Mouse (Mus musculus) embryonic facial prominence, embryonic 11.5 days (tissue): ENCODE measurements at regions not wholly inside any gene's neighbourhood (a gene's known extent, or its start where the extent isn't known, plus 50 kb on each side); places are given as distances from the start of the nearest gene placed in this dataset.

Source experiments
- ATAC-seq: fragments of 200-750 bp; cut with Nextera tagmentation; replicated peaks from 2 replicates; pipeline ENCODE4 v1.8.0; 2017; ENCODE audit warnings: low read depth; ENCODE audit not compliant: insufficient number of reproducible peaks, low FRiP score, low TSS enrichment
- DNase-seq: peaks from one replicate; pipeline ENCODE4 v3.0.0-alpha.2; 2015; ENCODE audit warnings: low spot score
- H3K27ac ChIP-seq: fragments of 300-500 bp; sonication (generic); replicated peaks from 2 replicates; pipeline ENCODE4 v1.5.1; 2014; ENCODE audit warnings: mild to moderate bottlenecking, low read depth, low read length, control low read depth
- H3K27me3 ChIP-seq: fragments of 300-500 bp; sonication (generic); 2 replicates; pipeline ENCODE4 v1.6.1; 2014; ENCODE audit warnings: mild to moderate bottlenecking, low read length, moderate library complexity, mixed read lengths; ENCODE audit not compliant: control insufficient read depth, insufficient read depth
- H3K36me3 ChIP-seq: fragments of 300-500 bp; sonication (generic); replicated peaks from 2 replicates; pipeline ENCODE4 v1.6.1; 2014; ENCODE audit warnings: low read depth, mild to moderate bottlenecking, low read length, moderate library complexity, mixed read lengths; ENCODE audit not compliant: control insufficient read depth, insufficient read depth
- H3K4me1 ChIP-seq: fragments of 300-500 bp; sonication (generic); 2 replicates; pipeline ENCODE4 v1.6.1; 2014; ENCODE audit warnings: low read length, mixed read lengths; ENCODE audit not compliant: control insufficient read depth, insufficient read depth
- H3K4me2 ChIP-seq: fragments of 300-500 bp; sonication (generic); 2 replicates; pipeline ENCODE4 v1.6.1; 2014; ENCODE audit warnings: low read depth, mild to moderate bottlenecking, control low read depth, low read length, moderate library complexity
- H3K4me3 ChIP-seq: fragments of 300-500 bp; sonication (generic); 2 replicates; pipeline ENCODE4 v1.5.1; 2014; ENCODE audit warnings: low read depth, low read length, control low read depth
- H3K9ac ChIP-seq: fragments of 300-500 bp; sonication (generic); replicated peaks from 2 replicates; pipeline ENCODE4 v1.6.1; 2014; ENCODE audit warnings: mild to moderate bottlenecking, control low read depth, low read length
- H3K9me3 ChIP-seq: fragments of 300-500 bp; sonication (generic); replicated peaks from 2 replicates; pipeline ENCODE4 v1.6.1; 2016; ENCODE audit warnings: mild to moderate bottlenecking, low read length, inconsistent platforms, mixed read lengths; ENCODE audit not compliant: control insufficient read depth
- WGBS: fragments of 180-500 bp; shearing (Covaris S2); extraction: QIAGEN DNeasy Blood & Tissue Kit; methylation state at CpG from one replicate; pipeline ENCODE4 v1.1.7; 2014; 5-methylcytosine and 5-hydroxymethylcytosine counted together

GRCm38 (mm10) chr9:99800076-99800475 lies 75.9 kb downstream of the Sox14 start:
- H3K27ac ChIP-seq: no peak overlapping the region
- H3K9ac ChIP-seq: peak overlapping the region; percentile 37; the same call in 1 of the 2 replicates
- DNase-seq (peak; percentile 62), ATAC-seq (no peak)
- no peaks in the 10 kb centered on the region for H3K9me3 ChIP-seq
- WGBS: under 1% methylated on average over 13 of the region's 13 CpGs
- H3K4me2 ChIP-seq: peak overlapping the region; percentile 50
- no peaks in the 10 kb centered on the region for H3K27me3 ChIP-seq
- H3K4me1 ChIP-seq: no peaks in the 10 kb centered on the region; the same call in 1 of the 2 replicates
- H3K4me3 ChIP-seq: peak overlapping the region; percentile 27
- H3K36me3 ChIP-seq: no peaks in the 10 kb centered on the region

- Histone ChIP-seq H3K27ac (no peak overlapping the region), H3K9me3 (no peaks in the 10 kb centered on the region), H3K4me1 (no peaks in the 10 kb centered on the region; the same call in 1 of the 2 replicates), H3K4me3 (peak overlapping the region; percentile 27), H3K4me2 (peak overlapping the region; percentile 50), H3K36me3 (no peaks in the 10 kb centered on the region), H3K27me3 (no peaks in the 10 kb centered on the region), H3K9ac (0 out of 2 replicates have a peak overlapping the region, but pooled peaks have one; percentile 11)
- DNase-seq (peak; percentile 58), ATAC-seq (peak; percentile 90)
- under 1% methylated on average over 16 of the region's 16 CpGs for WGBS
Measured at GRCm38 (mm10) chr9:99799387-99800021, 76.5 kb downstream of the Sox14 start.

DNA sequence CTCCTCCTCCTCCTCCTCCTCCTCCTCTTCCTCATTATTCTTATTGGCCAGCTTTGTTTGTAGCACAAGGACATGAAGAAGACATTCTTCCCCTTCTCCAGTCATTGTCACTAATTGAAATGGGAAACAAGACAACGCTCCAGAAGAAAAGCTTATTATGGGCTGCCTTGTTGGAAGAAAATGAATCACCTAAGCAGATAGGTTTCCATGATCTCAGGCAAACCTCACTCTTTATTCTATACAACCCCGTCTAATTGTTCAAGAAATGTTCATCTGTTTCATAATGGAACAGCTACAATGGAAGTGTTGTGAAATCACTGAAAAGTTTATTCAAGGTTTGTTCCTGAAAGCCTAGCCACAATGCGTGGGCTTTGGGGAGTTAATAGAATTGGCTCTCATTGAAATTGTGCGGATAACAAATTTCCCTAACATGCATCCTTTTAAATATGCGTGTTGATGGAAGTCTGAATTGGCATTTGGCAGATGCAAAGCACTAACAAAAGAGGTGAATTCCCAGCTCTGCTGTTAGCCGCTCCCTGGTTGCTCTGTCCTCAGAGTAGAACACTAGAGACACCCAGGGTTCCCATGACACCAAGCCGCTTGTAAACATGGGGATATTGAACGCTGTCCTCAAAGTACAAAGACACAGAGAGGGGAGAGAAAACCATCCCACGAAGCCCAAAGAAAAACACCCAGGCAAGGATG lies 78.8 kb downstream of the Sox14 start:
- Histone ChIP-seq H3K27me3 (no peaks in the 10 kb centered on the region), H3K9me3 (no peaks in the 10 kb centered on the region), H3K9ac (no peak overlapping the region), H3K4me2 (no peak overlapping the region), H3K4me3 (no peak overlapping the region), H3K36me3 (no peaks in the 10 kb centered on the region), H3K4me1 (no peaks in the 10 kb centered on the region; the same call in 1 of the 2 replicates), H3K27ac (no peak overlapping the region)
- DNase-seq: no peak
- no peak for ATAC-seq
- 62% methylated on average over 9 of the region's 9 CpGs for WGBS

- Histone ChIP-seq H3K9ac (no peak overlapping the region), H3K4me1 (no peaks in the 10 kb centered on the region), H3K27ac (no peak overlapping the region), H3K4me2 (no peak overlapping the region), H3K27me3 (no peaks in the 10 kb centered on the region), H3K9me3 (no peaks in the 10 kb centered on the region), H3K4me3 (no peak overlapping the region), H3K36me3 (no peaks in the 10 kb centered on the region)
- WGBS: 87% methylated on average over 7 of the region's 7 CpGs
- DNase-seq (no peak), ATAC-seq (no peak)
Measured at GRCm38 (mm10) chr9:99792700-99793099, 75.6 kb upstream of the Cldn18 start.

DNA sequence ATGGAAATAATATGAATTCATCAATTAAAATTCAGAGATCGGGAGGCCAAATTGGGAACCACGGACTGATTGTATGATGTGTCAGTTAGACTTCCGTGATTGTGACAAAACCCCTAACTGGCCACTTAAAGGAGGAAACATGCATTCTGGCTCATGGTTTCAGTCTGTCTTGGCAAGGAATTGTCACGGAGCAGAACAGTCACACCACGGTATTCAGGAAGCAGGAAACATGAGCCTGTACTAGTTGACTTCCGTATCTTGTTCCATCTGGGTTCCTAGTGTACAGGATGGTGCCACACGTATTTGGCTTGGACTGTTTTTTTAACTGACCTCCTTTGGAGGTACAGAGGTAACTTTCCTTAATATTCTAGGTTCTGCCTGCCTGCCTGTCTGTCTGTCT lies 69.8 kb upstream of the Cldn18 start:
- 71% methylated on average over 7 of the region's 7 CpGs for WGBS
- Histone ChIP-seq H3K4me1 (no peaks in the 10 kb centered on the region), H3K4me3 (no peak overlapping the region), H3K9ac (no peak overlapping the region), H3K4me2 (no peak overlapping the region), H3K36me3 (no peaks in the 10 kb centered on the region), H3K9me3 (no peaks in the 10 kb centered on the region), H3K27ac (no peak overlapping the region), H3K27me3 (no peaks in the 10 kb centered on the region)
- ATAC-seq (no peak), DNase-seq (no peak)

DNA sequence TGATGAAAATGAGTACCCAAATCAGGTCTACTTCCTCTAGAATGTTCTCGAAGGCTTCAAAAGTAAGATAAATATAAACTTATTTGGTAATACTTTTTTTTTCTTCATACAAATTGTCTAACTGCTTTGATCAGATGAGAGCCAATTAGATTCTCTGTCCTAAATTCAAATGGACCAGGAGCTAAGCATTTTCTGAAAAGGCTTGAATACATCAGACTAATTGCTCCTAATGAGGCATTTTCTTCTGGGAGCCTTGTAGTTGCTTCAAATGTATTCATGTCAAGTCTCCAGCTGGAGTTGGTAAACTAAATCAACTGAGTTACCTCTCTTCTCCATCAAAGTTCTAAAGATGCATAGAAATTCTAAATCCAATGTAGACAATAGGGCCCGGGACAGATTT lies 66.1 kb upstream of the Cldn18 start:
- ATAC-seq: no peak
- WGBS: 73% methylated on average over 2 of the region's 2 CpGs
- no peak overlapping the region for H3K27ac ChIP-seq

DNA sequence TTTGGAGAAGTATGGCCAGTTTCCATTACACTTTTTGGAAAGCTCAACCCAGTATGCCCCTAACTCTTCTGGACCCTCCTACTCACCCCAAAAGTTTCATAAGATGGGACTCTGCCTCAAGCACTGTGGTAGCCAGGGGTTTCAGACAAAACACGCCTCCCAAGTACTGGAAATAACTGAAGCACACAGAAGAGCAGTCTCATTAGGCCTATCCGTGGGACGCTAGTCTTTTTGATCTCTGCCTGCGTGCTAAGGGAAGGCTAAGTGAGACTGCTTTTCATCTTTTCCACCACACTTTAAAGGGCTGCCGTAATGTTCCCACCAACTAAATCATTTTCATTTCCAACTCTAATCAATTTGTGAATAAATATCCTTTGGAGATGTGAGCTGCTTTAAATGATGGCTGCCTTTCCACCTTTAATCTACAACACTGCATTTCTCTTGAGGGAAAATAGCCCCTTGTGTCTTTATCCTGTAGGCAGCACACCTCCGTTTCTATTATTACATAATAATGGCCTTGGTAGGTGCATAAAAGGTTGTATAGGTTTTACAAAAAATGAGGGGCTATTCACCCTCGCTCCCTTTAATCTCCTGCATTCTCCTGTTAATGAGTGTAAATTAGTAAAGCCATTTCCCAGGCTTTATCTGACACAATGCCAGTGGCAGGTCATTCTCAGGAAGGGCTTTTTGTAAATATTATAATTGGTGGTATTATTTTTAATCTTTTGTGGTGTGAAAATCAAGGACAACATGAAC lies 65.5 kb upstream of the Cldn18 start:
- Histone ChIP-seq H3K36me3 (no peaks in the 10 kb centered on the region), H3K9me3 (no peaks in the 10 kb centered on the region), H3K27me3 (no peaks in the 10 kb centered on the region), H3K4me2 (no peak overlapping the region), H3K27ac (no peak overlapping the region), H3K4me3 (no peak overlapping the region), H3K4me1 (no peaks in the 10 kb centered on the region), H3K9ac (no peak overlapping the region)
- ATAC-seq (no peak), DNase-seq (no peak)
- WGBS: 60% methylated on average over 7 of the region's 7 CpGs

More for the DNA sequence above, 66.1 kb upstream of the Cldn18 start:
- Histone ChIP-seq H3K36me3 (no peaks in the 10 kb centered on the region), H3K4me2 (no peak overlapping the region), H3K9me3 (no peaks in the 10 kb centered on the region), H3K4me1 (no peaks in the 10 kb centered on the region), H3K4me3 (no peak overlapping the region), H3K9ac (no peak overlapping the region), H3K27me3 (no peaks in the 10 kb centered on the region)
- no peak for DNase-seq

DNA sequence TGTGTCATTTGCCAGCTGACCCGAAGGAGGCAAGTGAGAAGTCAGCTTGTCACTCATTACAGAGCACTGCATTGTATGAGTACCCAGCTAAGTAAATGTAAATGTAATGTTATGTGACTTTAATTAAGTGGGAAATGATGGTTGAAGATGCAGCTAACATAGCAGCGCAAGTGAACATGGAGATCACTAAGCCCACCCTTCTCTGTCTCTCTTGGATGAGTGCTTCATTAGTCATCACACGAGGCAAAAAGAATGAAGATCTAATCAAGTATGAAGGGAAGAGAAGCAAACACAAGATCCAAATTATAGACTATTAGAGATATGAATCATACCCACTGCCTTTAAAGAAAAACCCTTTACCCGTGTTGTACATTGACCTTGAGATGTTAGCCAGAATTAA lies 61.8 kb upstream of the Cldn18 start:
- Histone ChIP-seq H3K4me3 (no peak overlapping the region), H3K27ac (no peak overlapping the region), H3K27me3 (no peaks in the 10 kb centered on the region), H3K9ac (no peak overlapping the region), H3K4me1 (no peaks in the 10 kb centered on the region), H3K36me3 (no peaks in the 10 kb centered on the region), H3K9me3 (no peaks in the 10 kb centered on the region), H3K4me2 (no peak overlapping the region)
- ATAC-seq (no peak), DNase-seq (no peak)
- 84% methylated on average over 4 of the region's 4 CpGs for WGBS
